Mouse (Mus musculus) forebrain, postnatal 0 days (tissue): Measurements from ENCODE around the gene Eif4b. TPM values are rescaled to one million over a fixed set of nuclear protein-coding genes. Genes with fewer than 3 reads are reported as not detected.
"Not testable (repeated sequence)": the region's sequence is repeated elsewhere in the genome, so short reads cannot be mapped to it uniquely, and the experiment has no call there.

Source experiments
- ATAC-seq: fragments of 200-750 bp; cut with Nextera tagmentation; 2 replicates; pipeline ENCODE4 v1.8.0; 2017; ENCODE audit warnings: mild to moderate bottlenecking, moderate library complexity
- DNase-seq: peaks from one replicate; pipeline ENCODE4 v3.0.0-alpha.2; 2015
- H3K27ac ChIP-seq: fragments of 300-500 bp; sonication (generic); 2 replicates; pipeline ENCODE4 v1.5.1; 2014; ENCODE audit warnings: low read depth, mild to moderate bottlenecking, antibody characterized with exemption, low read length, moderate library complexity, mixed read lengths
- H3K27me3 ChIP-seq: fragments of 300-500 bp; sonication (generic); 2 replicates; pipeline ENCODE4 v1.6.1; 2014; ENCODE audit warnings: mild to moderate bottlenecking, low read length, mixed read lengths; ENCODE audit not compliant: insufficient read depth
- H3K36me3 ChIP-seq: fragments of 300-500 bp; sonication (generic); 2 replicates; pipeline ENCODE4 v1.6.1; 2014; ENCODE audit warnings: mild to moderate bottlenecking, moderate library complexity; ENCODE audit not compliant: insufficient read depth
- H3K4me1 ChIP-seq: fragments of 300-500 bp; sonication (generic); 2 replicates; pipeline ENCODE4 v1.6.1; 2014; ENCODE audit warnings: antibody characterized with exemption; ENCODE audit not compliant: insufficient read depth
- H3K4me2 ChIP-seq: fragments of 300-500 bp; sonication (generic); 2 replicates; pipeline ENCODE4 v1.6.1; 2014; ENCODE audit warnings: low read depth, mild to moderate bottlenecking, moderate library complexity
- H3K4me3 ChIP-seq: fragments of 300-500 bp; sonication (generic); 2 replicates; pipeline ENCODE4 v1.5.1; 2014; ENCODE audit warnings: low read depth, low read length, mixed read lengths
- H3K9ac ChIP-seq: fragments of 300-500 bp; sonication (generic); 2 replicates; pipeline ENCODE4 v1.6.1; 2014; ENCODE audit warnings: mild to moderate bottlenecking
- H3K9me3 ChIP-seq: fragments of 300-500 bp; sonication (generic); 2 replicates; pipeline ENCODE4 v1.6.1; 2016; ENCODE audit warnings: low read length
- CTCF ChIP-seq: sonication (generic); IDR thresholded peaks from 2 replicates; pipeline ENCODE4 v1.5.1; 2016; ENCODE audit warnings: antibody characterized with exemption, control low read depth, low read depth
- WGBS: fragments of 180-500 bp; shearing (Covaris S2); extraction: QIAGEN DNeasy Blood & Tissue Kit; methylation state at CpG from one replicate; pipeline ENCODE4 v1.1.7; 2014; 5-methylcytosine and 5-hydroxymethylcytosine counted together
- polyA plus RNA-seq: library from polyadenylated mRNA; unstranded; fragments of >200 nt; fragmentation: Nextera tagmentation; extraction: Ambion mirVana; gene quantifications from 2 replicates; pipeline ENCODE4 v1.2.1, GENCODE M21; 2015
- total RNA-seq: library from RNA; depleted of rRNA; stranded (reverse); fragments of >200 nt; gene quantifications from 2 replicates; pipeline ENCODE4 v1.2.3, GENCODE M21; 2014

The Eif4b gene
- total and polyA plus RNA-seq, 2 experiments from 2014 or later, result 72.8 to 194 TPM

DNA sequence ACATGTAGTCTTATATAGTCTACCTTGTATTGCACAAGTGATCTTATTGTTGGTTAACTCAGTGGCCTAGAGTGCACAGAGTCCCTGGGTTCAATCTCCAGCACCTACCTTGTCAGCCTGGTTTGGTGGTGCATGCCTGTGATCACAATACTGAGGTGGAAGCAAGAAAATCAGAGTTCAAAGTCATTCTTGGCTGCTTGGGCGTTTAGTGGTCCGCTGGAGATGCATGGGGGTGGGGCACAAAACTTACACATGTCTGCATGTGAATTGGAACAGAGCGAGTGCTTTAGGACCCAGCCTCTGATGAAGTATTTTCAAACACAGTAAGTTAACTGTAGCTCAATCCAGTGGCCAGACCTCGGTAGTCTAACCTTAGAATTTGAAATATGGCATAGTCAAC lies 5.6 kb downstream of the Eif4b start:
- Histone ChIP-seq H3K27ac (no peak overlapping the region), H3K9ac (no peak overlapping the region), H3K36me3 (peaks cover 19% of the 10 kb centered on the region), H3K4me1 (peaks cover 15% of the 10 kb centered on the region), H3K4me3 (no peak overlapping the region), H3K27me3 (no peaks in the 10 kb centered on the region), H3K4me2 (no peak overlapping the region), H3K9me3 (no peaks in the 10 kb centered on the region)
- WGBS, result 79% methylated on average over 4 of the region's 4 CpGs
- DNase-seq (no peak), ATAC-seq (no peak)
- TF ChIP-seq CTCF, result no peak

DNA sequence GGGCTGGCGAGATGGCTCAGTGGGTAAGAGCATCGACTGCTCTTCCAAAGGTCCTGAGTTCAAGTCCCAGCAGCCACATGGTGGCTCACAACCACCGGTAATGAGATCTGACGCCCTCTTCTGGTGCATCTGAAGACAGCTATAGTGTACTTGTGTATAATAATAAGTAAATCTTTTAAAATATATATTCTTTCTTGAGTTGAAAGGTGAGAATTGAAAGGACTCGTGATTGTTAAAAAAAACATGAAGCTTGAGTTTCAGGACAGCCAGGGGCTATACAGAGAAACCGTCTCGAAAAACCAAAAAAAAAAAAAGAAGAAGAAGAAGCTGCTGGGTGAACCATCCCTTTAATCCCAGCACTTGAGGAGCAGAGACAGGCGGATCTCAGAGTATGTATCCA lies 6.4 kb downstream of the Eif4b start:
- H3K27ac ChIP-seq, H3K4me3 ChIP-seq, DNase-seq, H3K9ac ChIP-seq, ATAC-seq, H3K4me2 ChIP-seq, H3K9me3 ChIP-seq, H3K27me3 ChIP-seq: not testable (repeated sequence)
- H3K36me3 ChIP-seq, result peaks cover 26% of the 10 kb centered on the region
- peaks cover 12% of the 10 kb centered on the region for H3K4me1 ChIP-seq
- WGBS, result 83% methylated on average over 8 of the region's 8 CpGs

DNA sequence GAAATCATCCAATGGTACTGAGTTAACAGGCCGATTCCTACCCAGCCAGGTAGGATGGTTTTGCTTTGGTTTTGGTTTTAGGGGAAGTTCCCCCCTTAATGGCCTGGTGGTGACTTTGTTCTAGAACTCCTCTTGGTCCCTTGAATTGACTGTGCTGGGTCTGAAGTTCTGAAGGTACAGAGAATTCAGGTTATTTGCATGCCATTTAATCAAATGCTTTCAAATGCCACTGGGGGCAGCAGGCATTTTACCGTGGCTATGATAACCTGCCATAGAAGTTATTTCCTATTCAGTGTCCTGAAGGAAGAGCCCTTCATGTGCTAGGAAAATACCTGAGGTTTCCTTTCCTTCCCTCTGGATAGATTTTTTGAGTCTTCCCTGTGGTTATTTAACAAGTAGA lies 6.9 kb downstream of the Eif4b start:
- ATAC-seq, result no peak
- Histone ChIP-seq H3K4me2 (no peak overlapping the region), H3K9ac (no peak overlapping the region), H3K4me1 (peaks cover 7% of the 10 kb centered on the region), H3K9me3 (no peaks in the 10 kb centered on the region), H3K4me3 (no peak overlapping the region), H3K27ac (no peak overlapping the region), H3K27me3 (no peaks in the 10 kb centered on the region), H3K36me3 (peaks cover 30% of the 10 kb centered on the region)
- WGBS, result 58% methylated on average over 2 of the region's 2 CpGs
- peak; percentile 31 for TF ChIP-seq CTCF
- no peak for DNase-seq

DNA sequence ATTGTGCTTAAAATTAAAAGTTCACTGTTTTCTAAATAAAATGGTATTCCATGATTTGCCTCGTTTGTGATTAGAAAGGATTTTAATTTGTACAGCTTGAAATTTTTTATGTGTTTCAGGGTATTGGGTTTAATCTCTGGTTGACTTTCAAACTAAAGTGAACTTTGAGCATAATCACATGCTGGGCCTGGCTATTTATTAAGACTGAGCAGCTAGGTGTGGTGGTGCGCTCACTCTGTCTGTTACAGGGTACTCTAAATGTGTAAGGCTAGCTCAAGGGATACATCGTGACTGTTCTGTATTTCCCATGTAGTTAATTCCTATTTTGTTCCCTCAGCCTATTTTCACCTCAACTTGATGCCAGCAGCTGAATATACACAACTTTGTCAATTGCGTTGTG lies 8.6 kb downstream of the Eif4b start:
- 95% methylated on average over 4 of the region's 4 CpGs for WGBS
- H3K27ac ChIP-seq, result no peak overlapping the region
- H3K27me3 ChIP-seq, result no peaks in the 10 kb centered on the region
- H3K9me3 ChIP-seq, result no peaks in the 10 kb centered on the region
- H3K4me1 ChIP-seq, result no peaks in the 10 kb centered on the region
- no peak for ATAC-seq
- H3K36me3 ChIP-seq, result peaks cover 43% of the 10 kb centered on the region
- H3K4me2 ChIP-seq, result no peak overlapping the region
- no peak overlapping the region for H3K9ac ChIP-seq
- TF ChIP-seq CTCF, result no peak
- no peak for DNase-seq
- no peak overlapping the region for H3K4me3 ChIP-seq

DNA sequence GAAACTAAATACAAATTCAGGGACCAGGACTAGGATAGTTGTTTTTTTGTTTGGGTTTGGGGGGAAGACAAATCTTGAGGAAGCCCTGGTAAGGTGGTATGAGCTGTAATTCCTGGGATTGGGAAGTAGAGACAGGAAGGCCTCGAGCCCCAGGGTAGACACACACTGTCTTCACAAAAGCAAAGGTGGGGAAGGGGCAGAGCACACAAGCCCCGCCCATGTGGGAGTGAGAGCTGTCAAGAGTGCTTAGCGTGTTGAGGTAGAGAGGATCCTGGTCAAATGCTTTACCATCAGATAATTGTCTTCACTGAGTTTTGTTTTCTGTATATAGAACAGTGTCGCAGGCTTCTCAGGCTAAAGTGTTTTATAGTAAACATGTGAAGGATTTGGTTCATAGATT lies 9.5 kb downstream of the Eif4b start:
- peaks cover 52% of the 10 kb centered on the region for H3K36me3 ChIP-seq
- H3K27ac ChIP-seq, result no peak overlapping the region
- no peak for TF ChIP-seq CTCF
- no peaks in the 10 kb centered on the region for H3K4me1 ChIP-seq
- no peak for ATAC-seq
- H3K9me3 ChIP-seq, result no peaks in the 10 kb centered on the region
- H3K9ac ChIP-seq, result no peak overlapping the region
- H3K4me3 ChIP-seq, result no peak overlapping the region
- H3K4me2 ChIP-seq, result no peak overlapping the region
- WGBS, result 87% methylated on average over 4 of the region's 4 CpGs
- no peaks in the 10 kb centered on the region for H3K27me3 ChIP-seq
- no peak for DNase-seq

DNA sequence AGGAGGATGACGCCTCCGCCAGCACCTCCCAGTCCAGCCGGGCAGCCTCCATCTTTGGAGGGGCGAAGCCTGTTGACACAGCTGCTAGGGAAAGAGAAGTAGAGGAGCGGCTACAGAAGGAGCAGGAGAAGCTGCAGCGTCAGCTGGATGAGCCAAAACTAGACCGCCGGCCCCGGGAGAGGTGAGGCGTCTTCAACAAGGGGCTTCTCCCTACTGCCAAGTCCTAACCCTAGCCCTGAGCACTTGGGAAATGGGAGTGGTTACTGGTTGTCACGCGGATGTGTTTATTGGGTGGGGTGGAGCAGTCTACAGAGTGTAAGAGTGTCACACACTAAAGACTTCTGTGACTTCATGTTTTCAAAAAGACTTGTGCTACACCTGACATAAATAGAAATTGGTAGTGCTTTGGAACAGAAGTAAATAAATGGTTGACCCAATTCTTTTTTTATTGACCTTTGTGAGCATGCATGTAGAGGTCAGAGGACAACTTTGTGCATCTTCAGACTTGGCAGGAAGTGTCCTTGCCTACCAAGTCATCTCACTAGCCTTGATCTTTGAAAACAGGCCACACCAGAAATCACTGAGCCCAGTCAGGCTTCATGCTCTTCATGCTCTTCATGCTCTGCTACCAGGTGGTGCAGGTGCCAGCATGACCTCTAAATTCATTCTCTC lies 16.5 kb downstream of the Eif4b start:
- Histone ChIP-seq H3K27me3 (no peaks in the 10 kb centered on the region), H3K4me3 (no peak overlapping the region), H3K4me2 (no peak overlapping the region), H3K9me3 (no peaks in the 10 kb centered on the region), H3K27ac (no peak overlapping the region), H3K36me3 (peaks cover 94% of the 10 kb centered on the region), H3K4me1 (no peaks in the 10 kb centered on the region), H3K9ac (no peak overlapping the region)
- no peak for TF ChIP-seq CTCF
- no peak for DNase-seq
- 85% methylated on average over 12 of the region's 12 CpGs for WGBS
- no peak for ATAC-seq

DNA sequence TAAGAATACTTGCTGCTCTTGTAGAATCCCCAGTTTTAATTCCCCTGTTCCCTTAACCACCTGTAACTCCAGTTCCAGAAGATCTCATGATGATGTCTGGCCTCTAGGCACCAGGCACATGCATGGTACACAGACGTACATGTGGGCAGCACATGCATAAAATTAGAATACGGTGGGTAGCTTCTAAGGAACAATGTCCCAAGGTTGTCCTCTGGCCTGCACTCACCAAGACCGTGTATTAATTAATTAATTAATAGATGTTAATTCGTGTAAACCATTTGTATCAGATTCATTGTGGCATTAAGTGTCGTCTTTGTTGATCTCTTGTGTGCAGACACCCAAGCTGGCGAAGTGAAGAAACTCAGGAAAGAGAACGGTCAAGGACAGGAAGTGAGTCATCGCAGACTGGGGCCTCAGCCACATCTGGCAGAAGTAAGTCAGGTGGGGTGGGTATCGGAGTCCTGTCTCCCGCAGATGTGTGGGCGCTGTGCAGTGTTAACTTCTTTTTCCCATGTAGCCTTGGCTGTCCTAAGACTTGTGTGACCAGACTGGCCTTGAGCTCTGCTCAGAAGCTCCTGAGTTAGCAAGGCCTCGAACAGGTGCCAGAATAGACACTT lies 17.6 kb downstream of the Eif4b start:
- Histone ChIP-seq H3K4me3 (no peak overlapping the region), H3K4me2 (no peak overlapping the region), H3K27ac (no peak overlapping the region), H3K9ac (no peak overlapping the region), H3K9me3 (no peaks in the 10 kb centered on the region), H3K36me3 (peaks cover 96% of the 10 kb centered on the region), H3K27me3 (no peaks in the 10 kb centered on the region), H3K4me1 (no peaks in the 10 kb centered on the region)
- no peak for TF ChIP-seq CTCF
- WGBS, result 90% methylated on average over 12 of the region's 12 CpGs
- ATAC-seq (no peak), DNase-seq (no peak)
